Mouse (Mus musculus) B cell, adult 67 days (primary cell): ENCODE data around the gene Mrps14. TPM values are rescaled to one million over a fixed set of nuclear protein-coding genes. Genes with fewer than 3 reads are reported as not detected.

Source experiments
- total RNA-seq, 2 experiments: library from RNA; stranded (reverse); gene quantifications; 4 replicates each; pipeline ENCODE4 v1.2.4; 2023

Mrps14 gene
- 10 to 100 TPM; 32.4 to 48.9 TPM for total RNA-seq

DNA sequence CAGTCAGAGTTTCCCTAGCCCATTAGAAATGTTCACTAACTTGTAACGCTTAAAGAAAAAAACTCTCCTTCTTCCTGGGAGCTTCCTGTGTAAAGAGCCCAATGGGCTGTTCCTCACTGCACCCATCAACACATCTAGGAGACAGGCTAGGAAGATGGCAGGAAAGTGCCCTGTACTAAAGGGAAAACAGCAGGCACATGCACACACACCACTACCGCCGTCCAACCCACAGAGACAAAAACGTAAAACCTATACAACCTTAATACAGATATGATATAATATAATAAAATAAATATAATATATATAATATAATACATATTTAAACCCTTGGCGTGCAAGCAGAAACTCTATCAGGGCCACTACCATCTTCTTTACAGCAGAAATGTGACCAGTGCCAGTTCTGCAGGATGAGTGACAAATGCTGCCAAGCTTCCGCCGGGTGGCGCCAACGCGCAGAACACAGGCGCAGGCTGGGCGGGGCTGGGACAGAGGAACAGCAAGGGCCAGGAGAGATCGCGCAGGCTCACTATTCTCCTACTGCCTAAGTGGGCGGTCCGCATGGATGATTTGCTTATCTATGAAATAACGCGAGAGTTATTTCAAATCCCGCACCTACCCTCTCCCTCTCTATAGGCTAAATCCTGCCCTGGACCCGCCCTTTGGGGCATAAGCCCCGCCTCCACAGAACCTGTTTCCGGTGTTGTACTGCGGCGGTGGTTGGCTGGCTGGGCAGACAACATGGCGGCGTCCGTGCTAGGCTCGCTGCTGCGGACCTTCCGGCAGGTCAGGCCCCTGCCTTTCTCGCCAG lies at the start of gene Mrps14:
Mrps14 (plus strand) TSS at position 687 of the 808 bp plus-strand sequence.

GRCm38 (mm10) chr1:160153480-160153879 lies 41.5 kb upstream of the Mrps14 start, which contains the start of gene Tnn:
Gene Tnn, minus strand, starts transcription at chr1:160153580.

DNA sequence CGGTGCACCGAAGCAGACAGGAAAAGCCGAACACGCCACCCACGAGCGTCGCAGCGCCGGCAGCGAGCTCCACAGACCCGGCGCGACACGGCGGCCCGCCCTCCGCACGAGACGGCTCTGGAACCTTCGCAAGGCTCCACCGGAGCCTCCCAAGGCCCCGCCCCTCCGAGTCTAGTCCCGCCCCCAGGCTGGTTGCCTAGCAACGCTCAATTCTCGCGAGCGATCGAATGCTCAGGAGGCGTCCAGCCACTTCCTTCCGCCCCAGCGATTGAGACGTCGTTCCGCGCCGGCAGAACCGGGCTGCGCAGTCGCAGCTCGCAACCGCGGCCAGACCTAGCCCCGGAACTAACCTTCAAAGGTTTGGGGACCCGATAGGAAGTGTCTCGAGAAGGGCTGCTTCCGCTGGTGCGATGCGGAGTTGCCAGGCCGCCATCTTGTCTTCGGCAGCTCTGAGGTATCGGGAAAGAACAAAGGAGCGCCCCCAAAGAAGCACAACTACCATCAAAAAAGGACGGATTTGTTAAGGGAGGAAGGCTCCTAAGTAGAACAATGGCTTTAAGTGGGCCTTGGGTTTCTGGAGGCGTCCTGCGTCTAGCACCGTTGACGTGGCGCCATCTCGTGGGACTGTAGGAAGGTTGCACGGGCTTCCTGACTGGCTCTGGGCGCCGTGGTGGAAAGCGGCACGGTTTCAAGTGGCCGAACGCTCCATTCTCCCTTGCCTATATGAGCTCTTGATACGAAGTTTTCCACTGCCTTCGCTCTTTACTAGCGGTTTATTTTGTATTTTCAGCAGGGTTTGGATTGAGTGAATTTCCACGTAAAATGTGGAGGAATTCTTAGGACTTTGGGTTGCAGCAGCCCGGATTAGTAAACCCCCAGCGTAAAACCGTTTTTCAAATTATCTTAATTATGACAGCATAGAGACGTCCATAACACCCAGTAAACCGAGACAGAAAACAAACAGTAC lies 18.0 kb downstream of the Mrps14 start, which contains the start of gene Cacybp:
Cacybp (minus strand) TSS at position 173 of the 967 bp plus-strand sequence.

Other genes starting within 250 kb of the Mrps14 start
- gene 4930523C07Rik, start 150.8 kb upstream of the Mrps14 start, total RNA-seq: 100 to 1,000 TPM; 427 to 434 TPM
- gene Tnn, start 41.6 kb upstream of the Mrps14 start, total RNA-seq: not detected
- 10 to 100 TPM; 43.6 to 78.1 TPM for gene Cacybp, start 17.7 kb downstream of the Mrps14 start, total RNA-seq